ENCODE assay signal across 11 mouse cellular contexts in the genomic region with DNA sequence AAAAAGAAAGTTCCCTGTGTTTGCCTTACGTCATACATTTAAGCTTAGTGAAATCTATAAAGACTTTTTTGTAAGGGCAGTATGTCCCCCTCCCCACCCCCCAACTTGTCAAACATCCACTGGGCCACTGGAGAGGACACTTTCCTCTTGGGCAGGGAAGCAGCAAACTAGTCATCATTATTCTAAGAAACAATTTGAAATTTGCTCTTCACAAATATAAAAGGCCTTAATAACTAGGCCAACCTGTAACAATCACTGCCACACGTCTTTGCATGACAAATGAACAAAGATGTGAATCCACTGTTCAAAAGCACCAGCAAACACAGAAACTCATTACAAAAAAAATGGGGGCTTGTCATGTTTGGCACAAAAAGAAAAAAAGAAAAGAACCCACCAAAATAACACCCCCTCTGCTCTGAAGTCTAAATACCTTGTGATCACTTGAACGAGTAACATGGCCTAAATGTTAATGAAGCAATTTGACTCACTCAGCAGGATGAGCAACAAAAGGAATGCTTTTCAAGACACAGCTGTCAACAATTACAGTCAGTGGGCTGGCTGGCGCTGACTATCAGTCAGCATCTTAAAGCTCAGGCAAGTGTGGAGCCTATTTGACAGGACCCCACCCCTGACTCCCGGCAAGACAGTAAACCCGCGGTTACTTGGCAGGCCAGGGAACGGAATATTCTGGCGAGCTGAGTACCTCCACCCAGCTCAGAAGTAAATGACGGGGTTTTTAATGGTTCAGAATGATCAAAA.
A peak's percentile ranks its signal among the peaks of the same experiment; 100 is the strongest.
DNase-seq lines count a peak whose midpoint lies in the region; ATAC-seq and TF ChIP-seq lines count a peak whose summit lies in the region.
"Had no signal": no experiment of that assay in that cellular context is flagged by ENCODE, and none has a peak within 500 bp of the region (broad histone marks: within the 10 kb centered on the region; RNA-seq: fewer than 3 reads in every experiment).

No protein-coding gene starts in this region.

- 0 out of 2 replicates have a peak, but pooled peaks have one; percentile 73 for ATAC-seq in embryonic facial prominence, embryonic 11.5 days (replicated peaks; ENCODE audit: insufficient number of reproducible peaks, low FRiP score, low TSS enrichment, low read depth)
- 0 out of 2 replicates have a peak, but pooled peaks have one; percentile 40 for ATAC-seq in hindbrain, embryonic 14.5 days (ENCODE audit: low FRiP score)

- intact Hi-C loops in gastrocnemius, adult 2 months (cut with DNase I), result no loop called here

- no peaks in the 10 kb centered on the region for H3K36me3 ChIP-seq in embryonic facial prominence, embryonic 11.5 days (replicated peaks; ENCODE audit: control insufficient read depth, insufficient read depth, low read depth, low read length)
- no peaks in the 10 kb centered on the region for H3K36me3 ChIP-seq in hindbrain, embryonic 14.5 days (replicated peaks; ENCODE audit: control insufficient read depth, insufficient read depth)

- H3K27me3 ChIP-seq in embryonic facial prominence, embryonic 11.5 days (ENCODE audit: control insufficient read depth, insufficient read depth, low read length), result no peaks in the 10 kb centered on the region
- no peaks in the 10 kb centered on the region for H3K27me3 ChIP-seq in hindbrain, embryonic 14.5 days (ENCODE audit: control insufficient read depth, insufficient read depth, low read length)

- H3K4me1 ChIP-seq in embryonic facial prominence, embryonic 11.5 days (ENCODE audit: control insufficient read depth, insufficient read depth, low read length), result no peaks in the 10 kb centered on the region
- no peaks in the 10 kb centered on the region for H3K4me1 ChIP-seq in hindbrain, embryonic 14.5 days (replicated peaks; ENCODE audit: control insufficient read depth, insufficient read depth, low read length)

- H3K27ac ChIP-seq in embryonic facial prominence, embryonic 11.5 days (replicated peaks; ENCODE audit: low read depth, low read length), result no peak overlapping the region
- H3K27ac ChIP-seq in hindbrain, embryonic 14.5 days, result no peak overlapping the region
- no peak overlapping the region for H3K27ac ChIP-seq in gastrocnemius, adult 2 months

- H3K4me2 ChIP-seq in embryonic facial prominence, embryonic 11.5 days (ENCODE audit: low read depth, low read length), result no peak overlapping the region
- no peak overlapping the region for H3K4me2 ChIP-seq in hindbrain, embryonic 14.5 days (replicated peaks)

- no peaks in the 10 kb centered on the region for H3K9me3 ChIP-seq in embryonic facial prominence, embryonic 11.5 days (replicated peaks; ENCODE audit: control insufficient read depth, low read length)
- no peaks in the 10 kb centered on the region for H3K9me3 ChIP-seq in hindbrain, embryonic 14.5 days (ENCODE audit: control insufficient read depth, low read length)

- H3K4me3 ChIP-seq in embryonic facial prominence, embryonic 11.5 days (ENCODE audit: low read depth, low read length), result no peak overlapping the region
- no peak overlapping the region for H3K4me3 ChIP-seq in hindbrain, embryonic 14.5 days (replicated peaks; ENCODE audit: low read length)
- H3K4me3 ChIP-seq in gastrocnemius, adult 2 months, result no peak overlapping the region

- 16% methylated on average over 10 of the region's 10 CpGs for WGBS in embryonic facial prominence, embryonic 11.5 days
- 19% methylated on average over 10 of the region's 10 CpGs for WGBS in hindbrain, embryonic 14.5 days

- no peak overlapping the region for H3K9ac ChIP-seq in embryonic facial prominence, embryonic 11.5 days (replicated peaks; ENCODE audit: low read length)
- H3K9ac ChIP-seq in hindbrain, embryonic 14.5 days, result no peak overlapping the region

- TF ChIP-seq CTCF in gastrocnemius, adult 2 months (IDR thresholded peaks at IDR 0.05), result no peak

- DNase-seq in 3T3-L1 (ENCODE audit: low read depth, low spot score) (peak; percentile 57), ES-CJ7 (ENCODE audit: low read depth, low spot score) (peak; percentile 30)
- DNase-seq in embryonic facial prominence, embryonic 11.5 days (ENCODE audit: low spot score), result peak; percentile 66
- no peak for DNase-seq in hindbrain, embryonic 14.5 days (ENCODE audit: low spot score)
- no peak for DNase-seq in adrenal gland, adult 18-20 months (ENCODE audit: low spot score in 2 of 2)
- no peak for DNase-seq in urinary bladder, postnatal 36 days (ENCODE audit: low spot score in 2 of 2)
- DNase-seq in gastrocnemius, adult 2 months, result no peak
- DNase-seq: adrenal gland, postnatal 36 days; cerebellum, adult 9-10 months; layer of hippocampus, adult 9-11 months; lung, postnatal 4 days had no signal

Comparison
In these comparisons a context has a peak if more than half of its experiments do, and no peak if none do; other contexts are left out.
1. DNase-seq: peak in 3T3-L1 (single experiment), ES-CJ7 (single experiment) and embryonic facial prominence, embryonic 11.5 days (single experiment); none in hindbrain, embryonic 14.5 days (single experiment), adrenal gland, adult 18-20 months (0 of 2), urinary bladder, postnatal 36 days (0 of 2) and gastrocnemius, adult 2 months (single experiment).